25 mouse cellular contexts compared by ENCODE assay signal in genomic region chr12:48223298-48223697, GRCm38 (mm10).
DNase-seq lines count a peak whose midpoint lies in the region; ATAC-seq and TF ChIP-seq lines count a peak whose summit lies in the region.
"Had no signal": no experiment of that assay in that cellular context is flagged by ENCODE, and none has a peak within 500 bp of the region (broad histone marks: within the 10 kb centered on the region; RNA-seq: fewer than 3 reads in every experiment).

No protein-coding gene starts in this region.

- no peak for ATAC-seq in forebrain, embryonic 16.5 days
- ATAC-seq in forebrain, postnatal 0 days: no peak
- ATAC-seq in hindbrain, embryonic 16.5 days: no peak
- no peak for ATAC-seq in midbrain, embryonic 16.5 days
- no peak for ATAC-seq in granulocyte monocyte progenitor cell, adult 5-6 weeks (replicated peaks; ENCODE audit: poor library complexity, severe bottlenecking)
- ATAC-seq: liver, embryonic 12.5 days had no signal

- no peaks in the 10 kb centered on the region for H3K9me3 ChIP-seq in forebrain, embryonic 10.5 days
- no peaks in the 10 kb centered on the region for H3K9me3 ChIP-seq in forebrain, embryonic 16.5 days (ENCODE audit: control insufficient read depth, low read length)
- no peaks in the 10 kb centered on the region for H3K9me3 ChIP-seq in forebrain, postnatal 0 days (ENCODE audit: low read length)
- H3K9me3 ChIP-seq in hindbrain, embryonic 16.5 days (ENCODE audit: control insufficient read depth, low read length): no peaks in the 10 kb centered on the region
- no peaks in the 10 kb centered on the region for H3K9me3 ChIP-seq in midbrain, embryonic 16.5 days (replicated peaks; ENCODE audit: control insufficient read depth, low read length, poor library complexity, severe bottlenecking)
- H3K9me3 ChIP-seq: embryonic facial prominence, embryonic 12.5 days; G1E; heart, embryonic 13.5 days; limb, embryonic 12.5 days; liver, embryonic 12.5 days; midbrain, embryonic 12.5 days had no signal

- DNase-seq in forebrain, embryonic 10.5 days (ENCODE audit: extremely low spot score, low spot score): no peak
- peak; percentile 7 for DNase-seq in forebrain, postnatal 0 days
- no peak for DNase-seq in lung, adult 18-20 months
- DNase-seq: adrenal gland, postnatal 25 days; cerebellum, adult 2 months; cerebellum, postnatal 36 days; gastrocnemius, postnatal 10 days; heart, adult 18-20 months; kidney, adult 9 months; kidney, postnatal 25 days; lung, embryonic 14.5 days; lung, postnatal 36 days; right cerebral cortex, postnatal 4 days; thymus, postnatal 14 days had no signal

- WGBS in forebrain, embryonic 10.5 days: 73% methylated on average over 1 of the region's 1 CpGs
- WGBS in forebrain, embryonic 16.5 days: 28% methylated on average over 1 of the region's 1 CpGs
- WGBS in forebrain, postnatal 0 days: 17% methylated on average over 1 of the region's 1 CpGs
- WGBS in hindbrain, embryonic 16.5 days: 6% methylated on average over 1 of the region's 1 CpGs
- WGBS in midbrain, embryonic 16.5 days: 13% methylated on average over 1 of the region's 1 CpGs

- H3K27me3 ChIP-seq in forebrain, embryonic 10.5 days (ENCODE audit: poor library complexity, severe bottlenecking): no peaks in the 10 kb centered on the region
- no peaks in the 10 kb centered on the region for H3K27me3 ChIP-seq in forebrain, embryonic 16.5 days (replicated peaks; ENCODE audit: control insufficient read depth, insufficient read depth, low read length)
- no peaks in the 10 kb centered on the region for H3K27me3 ChIP-seq in forebrain, postnatal 0 days (ENCODE audit: insufficient read depth, low read length)
- no peaks in the 10 kb centered on the region for H3K27me3 ChIP-seq in hindbrain, embryonic 16.5 days (replicated peaks; ENCODE audit: control insufficient read depth, insufficient read depth, low read length)
- H3K27me3 ChIP-seq in midbrain, embryonic 16.5 days (ENCODE audit: control insufficient read depth, insufficient read depth, low read depth, low read length): no peaks in the 10 kb centered on the region
- H3K27me3 ChIP-seq: embryonic facial prominence, embryonic 12.5 days; heart, embryonic 13.5 days; limb, embryonic 12.5 days; liver, embryonic 12.5 days; midbrain, embryonic 12.5 days had no signal

- H3K9ac ChIP-seq in forebrain, embryonic 16.5 days (replicated peaks; ENCODE audit: low read depth, low read length): no peak overlapping the region
- no peak overlapping the region for H3K9ac ChIP-seq in forebrain, postnatal 0 days
- H3K9ac ChIP-seq in hindbrain, embryonic 16.5 days (ENCODE audit: low read depth, low read length): no peak overlapping the region
- no peak overlapping the region for H3K9ac ChIP-seq in midbrain, embryonic 16.5 days (ENCODE audit: low read depth, low read length)
- H3K9ac ChIP-seq: embryonic facial prominence, embryonic 12.5 days; heart, embryonic 13.5 days; limb, embryonic 12.5 days; liver, embryonic 12.5 days; lung, embryonic 14.5 days; midbrain, embryonic 12.5 days had no signal

- no peak overlapping the region for H3K4me3 ChIP-seq in forebrain, embryonic 10.5 days
- no peak overlapping the region for H3K4me3 ChIP-seq in forebrain, embryonic 16.5 days (replicated peaks; ENCODE audit: low read length)
- H3K4me3 ChIP-seq in forebrain, postnatal 0 days (ENCODE audit: low read depth, low read length): no peak overlapping the region
- H3K4me3 ChIP-seq in hindbrain, embryonic 16.5 days (ENCODE audit: low read length): no peak overlapping the region
- H3K4me3 ChIP-seq in midbrain, embryonic 16.5 days (ENCODE audit: low read depth, low read length): no peak overlapping the region
- H3K4me3 ChIP-seq: embryonic facial prominence, embryonic 12.5 days; erythroblast, embryonic 14.5 days; heart, embryonic 13.5 days; limb, embryonic 12.5 days; liver, embryonic 12.5 days; midbrain, embryonic 12.5 days had no signal

- peak overlapping the region; percentile 56; the same call in 1 of the 2 replicates for H3K27ac ChIP-seq in forebrain, embryonic 10.5 days
- H3K27ac ChIP-seq in forebrain, embryonic 16.5 days (ENCODE audit: low read length): no peak overlapping the region
- no peak overlapping the region for H3K27ac ChIP-seq in forebrain, postnatal 0 days (ENCODE audit: low read depth, low read length)
- 0 out of 2 replicates have a peak overlapping the region, but pooled peaks have one; percentile 56 for H3K27ac ChIP-seq in hindbrain, embryonic 16.5 days (ENCODE audit: low read depth, low read length)
- H3K27ac ChIP-seq in midbrain, embryonic 16.5 days (ENCODE audit: low read length): peak overlapping the region; percentile 74
- H3K27ac ChIP-seq: embryonic facial prominence, embryonic 12.5 days; heart, embryonic 13.5 days; limb, embryonic 12.5 days; liver, embryonic 12.5 days; midbrain, embryonic 12.5 days had no signal

- TF ChIP-seq CTCF in forebrain, postnatal 0 days (IDR thresholded peaks at IDR 0.05; ENCODE audit: low read depth): no peak

- no peak overlapping the region for H3K4me2 ChIP-seq in forebrain, embryonic 16.5 days (ENCODE audit: low read length)
- H3K4me2 ChIP-seq in forebrain, postnatal 0 days (ENCODE audit: low read depth): no peak overlapping the region
- no peak overlapping the region for H3K4me2 ChIP-seq in hindbrain, embryonic 16.5 days (ENCODE audit: low read length)
- H3K4me2 ChIP-seq in midbrain, embryonic 16.5 days (ENCODE audit: low read length): no peak overlapping the region
- H3K4me2 ChIP-seq: embryonic facial prominence, embryonic 12.5 days; heart, embryonic 13.5 days; limb, embryonic 12.5 days; liver, embryonic 12.5 days; lung, embryonic 14.5 days; midbrain, embryonic 12.5 days had no signal

- peaks cover 22% of the 10 kb centered on the region for H3K4me1 ChIP-seq in forebrain, embryonic 10.5 days
- H3K4me1 ChIP-seq in forebrain, embryonic 16.5 days (replicated peaks; ENCODE audit: control insufficient read depth, insufficient read depth, low read length): 0 out of 2 replicates have a peak, but pooled peaks cover 2% of the 10 kb centered on the region
- H3K4me1 ChIP-seq in forebrain, postnatal 0 days (ENCODE audit: insufficient read depth): no peaks in the 10 kb centered on the region
- H3K4me1 ChIP-seq in hindbrain, embryonic 16.5 days (ENCODE audit: control insufficient read depth, insufficient read depth, low read depth, low read length): no peaks in the 10 kb centered on the region
- H3K4me1 ChIP-seq in midbrain, embryonic 16.5 days (ENCODE audit: control insufficient read depth, insufficient read depth, low read length): peaks cover 13% of the 10 kb centered on the region
- H3K4me1 ChIP-seq: embryonic facial prominence, embryonic 12.5 days; limb, embryonic 12.5 days; liver, embryonic 12.5 days had no signal

- no peaks in the 10 kb centered on the region for H3K36me3 ChIP-seq in forebrain, embryonic 10.5 days (replicated peaks)
- no peaks in the 10 kb centered on the region for H3K36me3 ChIP-seq in forebrain, embryonic 16.5 days (ENCODE audit: control insufficient read depth, insufficient read depth)
- no peaks in the 10 kb centered on the region for H3K36me3 ChIP-seq in forebrain, postnatal 0 days (ENCODE audit: insufficient read depth)
- no peaks in the 10 kb centered on the region for H3K36me3 ChIP-seq in hindbrain, embryonic 16.5 days (ENCODE audit: control insufficient read depth, insufficient read depth, low read length)
- H3K36me3 ChIP-seq in midbrain, embryonic 16.5 days (ENCODE audit: control insufficient read depth, insufficient read depth, low read length): no peaks in the 10 kb centered on the region
- H3K36me3 ChIP-seq: embryonic facial prominence, embryonic 12.5 days; G1E; heart, embryonic 13.5 days; limb, embryonic 12.5 days; liver, embryonic 12.5 days; midbrain, embryonic 12.5 days had no signal

Comparison
In these comparisons a context has a peak if more than half of its experiments do, and no peak if none do; other contexts are left out.
1. H3K27ac ChIP-seq: peak in forebrain, embryonic 10.5 days (single experiment), hindbrain, embryonic 16.5 days (single experiment) and midbrain, embryonic 16.5 days (single experiment); none in forebrain, embryonic 16.5 days (single experiment) and forebrain, postnatal 0 days (single experiment).